Mouse (Mus musculus) ES-E14 (cell line): ENCODE data around the gene Cx3cr1.

ENCODE experiments used
- CHD2 ChIP-seq: IDR thresholded peaks from 2 replicates; pipeline ENCODE4 v1.6.1; 2014; ENCODE audit warnings: mild to moderate bottlenecking, low read depth, low read length, inconsistent platforms
- HCFC1 ChIP-seq: IDR thresholded peaks from 2 replicates; pipeline ENCODE4 v1.6.1; 2012; ENCODE audit warnings: low read length, inconsistent platforms, borderline replicate concordance; ENCODE audit not compliant: insufficient read depth
- MAFK ChIP-seq: IDR thresholded peaks from 2 replicates; pipeline ENCODE4 v1.6.1; 2014; ENCODE audit warnings: mild to moderate bottlenecking, low read depth, low read length, inconsistent platforms; ENCODE audit not compliant: insufficient read depth
- ZC3H11A ChIP-seq: IDR thresholded peaks from 2 replicates; pipeline ENCODE4 v1.6.1; 2012; ENCODE audit warnings: low read depth, mild to moderate bottlenecking, inconsistent platforms, low read length, borderline replicate concordance
- ZNF384 ChIP-seq: IDR thresholded peaks from 2 replicates; pipeline ENCODE4 v1.6.1; 2012; ENCODE audit warnings: low read depth, low read length, inconsistent platforms

DNA sequence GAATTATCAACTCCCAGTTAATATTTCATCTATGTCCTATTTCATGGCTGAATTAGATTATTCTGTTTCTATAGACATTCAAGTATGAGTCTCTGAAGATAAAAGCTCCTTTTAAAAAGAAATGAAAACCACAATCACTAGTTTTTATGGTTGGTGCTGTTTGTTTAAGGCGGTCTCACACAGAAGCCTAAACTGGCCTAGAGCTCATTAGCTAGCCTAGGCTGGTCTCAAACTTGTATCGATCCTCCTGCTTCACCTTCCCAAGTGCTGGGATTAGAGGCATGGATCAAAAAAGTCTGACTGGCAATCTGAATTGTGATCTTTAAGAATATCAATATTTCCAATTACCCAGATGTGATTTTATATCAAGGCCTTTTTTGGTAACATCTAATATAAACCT is 2.1 kb downstream of the Cx3cr1 start:
- TF ChIP-seq CHD2 (no peak), ZC3H11A (no peak), HCFC1 (no peak), MAFK (no peak), ZNF384 (no peak)
